Mouse (Mus musculus) MEL (cell line): ENCODE results near the gene Epha3.

Experiments
- CHD2 ChIP-seq: IDR thresholded peaks from 2 replicates; pipeline ENCODE4 v1.6.1; 2011; ENCODE audit warnings: low read length, improper control_type of control experiment
- CTCF ChIP-seq, 3 experiments: IDR thresholded peaks in 2 of 3; conservative IDR thresholded peaks in 1 of 3; 2 replicates each; pipeline ENCODE4 v1.5.1; 2011 to 2012; ENCODE audit warnings: low read length in 3 of 3, low read depth in 2 of 3, mild to moderate bottlenecking in 2 of 3, improper control_type of control experiment in 1 of 3, inconsistent platforms in 1 of 3, mixed read lengths in 1 of 3, moderate library complexity in 1 of 3; ENCODE audit not compliant: control insufficient read depth in 1 of 3, insufficient read depth in 1 of 3, poor library complexity in 1 of 3, severe bottlenecking in 1 of 3
- GATA1 ChIP-seq: IDR thresholded peaks from 2 replicates; pipeline ENCODE4 v1.6.1; 2011; ENCODE audit warnings: low read depth, low read length, improper control_type of control experiment
- JUND ChIP-seq: IDR thresholded peaks from 2 replicates; pipeline ENCODE4 v1.6.1; 2011; ENCODE audit warnings: low read depth, mild to moderate bottlenecking, improper control_type of control experiment, low read length
- POLR2A ChIP-seq, 2 experiments: IDR thresholded peaks; 2 replicates each; pipeline ENCODE4 v1.6.1; 2011 to 2012; ENCODE audit warnings: low read length in 2 of 2, mild to moderate bottlenecking in 2 of 2, control low read depth in 1 of 2, improper control_type of control experiment in 1 of 2, low read depth in 1 of 2, moderate library complexity in 1 of 2; ENCODE audit not compliant: control insufficient read depth in 1 of 2, insufficient read depth in 1 of 2, poor library complexity in 1 of 2
- USF1 ChIP-seq: IDR thresholded peaks from 2 replicates; pipeline ENCODE4 v1.6.1; 2014; ENCODE audit warnings: low read depth, mild to moderate bottlenecking, inconsistent platforms, low read length, improper control_type of control experiment, moderate library complexity
- ZMIZ1 ChIP-seq: IDR thresholded peaks from 2 replicates; pipeline ENCODE4 v1.6.1; 2012; ENCODE audit warnings: low read depth, mild to moderate bottlenecking, inconsistent platforms, low read length, improper control_type of control experiment, moderate library complexity
- ZNF384 ChIP-seq: IDR thresholded peaks from 2 replicates; pipeline ENCODE4 v1.6.1; 2012; ENCODE audit warnings: low read depth, mild to moderate bottlenecking, inconsistent platforms, low read length, improper control_type of control experiment

GRCm38 (mm10) chr16:63717317-63717716 lies 146.7 kb downstream of the Epha3 start:
- TF ChIP-seq CTCF (IDR thresholded peaks at IDR 0.05 in 2 of 3, conservative IDR thresholded peaks at IDR 0.05 in 1 of 3; ENCODE audit: control insufficient read depth in 1 of 3, insufficient read depth in 1 of 3, low read depth in 2 of 3, low read length in 3 of 3, poor library complexity in 1 of 3, severe bottlenecking in 1 of 3) (no peak), USF1 (no peak), JUND (no peak), ZNF384 (no peak), GATA1 (no peak), ZMIZ1 (no peak), CHD2 (no peak), POLR2A (IDR thresholded peaks at IDR 0.05; ENCODE audit: control insufficient read depth in 1 of 2, insufficient read depth in 1 of 2, low read depth in 1 of 2, low read length in 2 of 2, poor library complexity in 1 of 2) (no peak)
